Mouse (Mus musculus) thymus, postnatal 36 days (tissue): ENCODE data around the gene Ptpn14.
A peak's percentile ranks its signal among the peaks of the same experiment; 100 is the strongest.

Experiments used
- DNase-seq, 2 experiments: peaks; one replicate each; pipeline ENCODE4 v3.0.0; 2022; ENCODE audit warnings: mixed read lengths in 2 of 2

The Ptpn14 gene

DNA sequence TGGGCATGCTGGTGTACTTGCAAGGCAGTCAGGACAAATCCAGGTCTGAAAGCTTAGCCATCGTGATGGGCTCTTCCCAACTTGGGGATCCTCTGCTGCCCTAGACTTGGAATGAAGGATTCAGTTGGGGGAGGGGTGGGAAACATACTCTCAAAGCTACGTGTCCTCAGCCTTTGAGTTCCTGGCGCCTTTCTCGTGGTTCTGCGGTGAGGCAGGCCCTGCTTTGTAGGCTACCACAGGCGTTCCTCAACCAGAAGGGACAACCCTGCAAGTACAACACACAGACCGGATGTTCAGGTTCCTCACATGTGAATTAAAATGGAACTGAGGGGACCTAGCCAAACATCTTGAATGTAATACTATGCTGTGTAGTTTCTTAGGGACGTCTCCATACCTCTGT, 89.0 kb downstream of the Ptpn14 start:
- no peak for DNase-seq

DNA sequence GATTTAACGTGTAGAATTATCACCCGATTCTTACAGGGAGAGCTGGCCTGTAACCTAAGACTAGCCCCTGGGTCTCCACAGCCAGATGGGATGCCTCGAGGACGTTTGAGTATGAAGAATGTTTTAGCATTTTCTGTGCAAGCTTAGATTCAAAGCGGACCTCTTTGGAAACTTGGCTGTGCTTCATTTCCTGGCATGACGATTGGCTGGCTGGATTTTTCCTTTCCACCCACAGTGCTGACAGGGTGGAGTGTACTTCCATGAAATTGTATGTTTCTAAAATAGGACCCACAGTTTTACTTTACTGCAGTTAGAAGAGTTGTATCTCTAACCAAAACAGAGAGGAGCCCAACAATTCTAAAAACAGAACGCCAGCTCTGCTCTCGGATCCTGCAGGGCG, 89.7 kb downstream of the Ptpn14 start:
- no peak for DNase-seq

DNA sequence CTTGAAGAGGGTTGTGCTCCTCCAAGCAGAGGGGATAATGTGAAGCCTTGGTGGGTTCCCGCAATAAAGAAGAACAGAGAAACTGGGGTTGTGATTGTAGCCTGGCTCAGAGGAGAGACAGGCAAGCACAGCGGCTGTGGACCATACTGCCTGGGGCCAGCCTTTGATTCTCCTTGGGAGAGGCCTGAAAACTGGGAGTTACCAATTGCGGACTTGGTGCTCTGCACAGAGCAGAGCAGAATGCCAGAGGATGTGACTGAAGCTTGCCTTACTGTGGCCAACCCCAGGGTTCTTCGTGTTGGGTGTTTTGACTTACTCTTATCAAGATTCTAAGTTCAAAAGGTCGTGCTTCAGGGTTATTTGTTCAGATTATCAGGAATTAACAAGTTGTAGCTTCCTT, 92.0 kb downstream of the Ptpn14 start:
- DNase-seq, result no peak

DNA sequence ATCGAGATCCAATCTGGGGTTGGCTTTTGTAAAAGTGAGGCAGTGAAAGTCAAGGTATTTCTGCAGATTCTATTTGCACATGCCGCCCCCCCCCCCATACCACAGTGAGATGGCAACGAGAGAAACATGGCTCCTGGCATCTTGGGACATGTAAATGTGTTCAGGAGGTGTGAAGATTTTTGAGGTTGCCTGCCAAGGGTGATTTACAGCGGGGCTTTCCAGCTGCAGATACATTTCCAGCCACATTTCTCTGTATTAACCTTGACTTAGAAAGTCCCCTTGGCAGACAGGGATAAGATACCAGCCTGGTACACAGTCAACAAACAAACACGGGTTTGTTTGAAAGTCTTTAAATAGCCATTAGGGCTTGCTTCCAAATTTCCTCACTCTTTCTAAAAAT, 96.4 kb downstream of the Ptpn14 start:
- DNase-seq, result no peak

DNA sequence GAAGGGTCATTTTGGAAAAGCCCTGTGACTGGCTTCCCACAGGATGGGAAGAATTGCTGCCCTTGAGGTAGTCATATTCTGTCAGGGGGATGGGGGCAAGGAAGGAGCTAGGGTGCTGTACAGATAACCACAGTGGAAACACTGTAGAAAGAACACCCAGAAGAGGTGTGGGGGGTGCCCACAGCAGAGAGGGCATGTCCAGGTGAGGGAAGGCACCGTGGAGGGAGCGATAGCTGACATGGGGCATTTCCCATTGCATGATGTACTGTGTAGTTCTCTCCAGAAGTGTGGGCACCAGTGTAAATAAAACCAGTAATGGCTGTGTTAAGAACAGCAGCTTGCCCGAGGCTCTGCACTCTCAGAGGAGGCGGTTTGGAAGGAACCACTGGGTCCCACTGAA, 102.3 kb downstream of the Ptpn14 start:
- peak in 1 of 2 experiments; percentile 72 for DNase-seq

DNA sequence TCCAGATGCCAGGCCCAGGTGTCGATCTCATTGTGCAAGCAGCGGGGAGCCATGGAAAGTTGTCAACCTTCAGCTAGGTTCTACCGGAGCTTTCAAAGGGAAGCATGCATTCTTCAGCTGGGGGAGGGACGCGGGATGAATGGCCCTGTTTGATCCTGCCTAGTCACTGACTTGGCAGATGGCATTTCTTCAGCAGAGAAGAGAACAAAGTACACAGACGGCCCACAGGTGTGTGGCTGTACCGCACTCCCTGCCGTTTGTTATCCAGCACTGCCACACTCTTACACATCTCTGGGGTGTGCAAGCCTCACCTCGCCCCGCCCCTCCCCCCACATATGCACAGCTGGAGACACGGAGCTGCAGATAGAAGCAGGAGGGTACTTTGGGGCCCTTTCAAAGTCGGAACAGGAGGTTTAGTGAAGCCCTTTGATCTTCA, 102.7 kb downstream of the Ptpn14 start:
- peak; percentile 90 to 96 for DNase-seq

DNA sequence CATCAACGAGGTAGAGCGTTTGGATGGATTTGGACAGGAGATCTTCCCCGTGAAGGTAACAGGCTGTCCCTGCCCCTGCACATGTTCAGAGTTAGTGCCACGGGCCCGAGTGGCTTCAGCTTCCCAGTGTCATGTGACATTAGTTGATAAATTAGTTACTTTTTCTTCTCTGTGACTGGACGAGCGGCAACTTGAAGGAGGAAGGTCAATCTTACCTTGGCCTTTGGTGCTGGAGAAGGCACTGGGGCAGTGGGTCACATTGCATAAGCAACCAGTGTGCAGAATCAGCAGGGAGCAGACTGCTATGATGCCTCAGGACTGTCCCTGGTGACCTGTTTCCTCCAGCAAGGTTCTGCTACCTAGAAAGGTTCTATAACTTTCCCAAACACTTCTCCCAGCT, 105.3 kb downstream of the Ptpn14 start:
- DNase-seq, result no peak

DNA sequence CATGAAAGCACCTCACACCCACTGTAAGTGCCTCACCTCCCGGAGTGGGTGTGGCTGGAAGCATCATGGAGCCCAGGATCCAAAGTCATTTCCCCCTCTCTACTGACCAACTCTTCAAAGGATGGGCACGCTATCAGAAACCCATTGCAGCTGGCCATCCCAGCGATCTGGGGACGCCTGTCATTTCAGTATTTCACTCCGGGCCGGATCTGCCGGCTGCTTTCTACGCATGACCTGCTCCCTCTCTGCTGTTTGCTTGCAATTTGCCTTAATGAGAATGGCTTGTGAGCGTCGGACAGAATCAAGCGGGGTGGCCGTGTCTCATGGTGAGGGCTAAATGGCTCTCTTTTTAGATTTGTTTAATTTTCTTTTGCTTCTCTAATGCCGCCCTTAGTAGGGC, 106.1 kb downstream of the Ptpn14 start:
- DNase-seq, result no peak

DNA sequence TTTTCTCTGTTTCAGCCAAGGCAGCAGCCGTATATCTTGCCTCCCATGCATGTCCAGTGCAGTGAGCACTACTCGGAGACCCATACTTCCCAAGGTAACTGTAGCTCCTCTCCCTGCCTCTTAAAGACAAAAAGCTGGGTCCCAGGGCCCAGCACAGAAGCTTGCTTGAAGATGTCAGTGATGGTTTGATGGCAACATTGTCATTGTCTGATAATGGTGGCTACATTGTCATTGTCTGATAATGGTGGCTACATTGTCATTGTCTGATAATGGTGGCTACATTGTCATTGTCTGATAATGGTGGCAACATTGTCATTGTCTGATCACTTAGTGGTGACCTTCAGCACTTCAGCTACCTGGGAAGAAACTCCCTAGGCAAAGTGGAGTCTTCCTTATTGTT, 118.3 kb downstream of the Ptpn14 start:
- no peak for DNase-seq

DNA sequence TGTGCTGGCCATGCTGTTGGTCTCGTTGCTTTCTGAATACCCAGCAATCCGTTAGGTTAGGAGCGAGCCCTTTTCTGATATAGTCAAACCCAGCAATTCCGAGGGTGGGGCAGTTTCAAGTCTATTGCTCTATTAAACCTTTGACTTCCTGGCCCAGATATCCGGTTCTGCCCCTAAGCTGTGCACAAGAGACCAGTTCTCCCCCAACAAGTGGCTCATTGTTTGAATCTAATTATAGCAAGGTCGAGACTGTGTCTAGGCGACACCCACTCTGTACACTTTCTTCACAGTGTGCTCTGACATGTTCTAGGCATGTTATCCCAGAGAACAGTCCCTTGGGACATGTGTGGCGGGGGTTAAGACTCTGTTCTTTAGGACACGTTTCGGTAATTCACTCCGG, 121.5 kb downstream of the Ptpn14 start:
- DNase-seq, result no peak

DNA sequence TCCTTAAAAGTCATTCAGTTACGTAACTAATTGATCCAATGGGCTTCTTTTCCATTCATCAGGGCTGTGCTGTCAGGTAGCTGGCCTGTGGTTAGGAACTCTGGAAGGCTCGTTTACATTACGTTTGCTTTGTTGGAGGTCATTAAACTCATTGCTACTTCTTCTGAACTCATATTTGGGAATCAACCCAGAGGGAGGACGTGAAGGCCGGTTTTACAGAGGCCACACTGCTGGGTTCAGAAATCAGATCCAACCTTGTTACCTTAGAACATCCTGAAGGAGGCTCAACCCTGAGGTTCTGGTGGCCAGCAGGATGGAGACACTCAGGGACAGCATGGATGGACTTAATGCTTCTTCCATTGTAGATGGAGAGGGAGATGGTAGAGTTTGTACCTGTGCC, 124.0 kb downstream of the Ptpn14 start:
- DNase-seq, result no peak

DNA sequence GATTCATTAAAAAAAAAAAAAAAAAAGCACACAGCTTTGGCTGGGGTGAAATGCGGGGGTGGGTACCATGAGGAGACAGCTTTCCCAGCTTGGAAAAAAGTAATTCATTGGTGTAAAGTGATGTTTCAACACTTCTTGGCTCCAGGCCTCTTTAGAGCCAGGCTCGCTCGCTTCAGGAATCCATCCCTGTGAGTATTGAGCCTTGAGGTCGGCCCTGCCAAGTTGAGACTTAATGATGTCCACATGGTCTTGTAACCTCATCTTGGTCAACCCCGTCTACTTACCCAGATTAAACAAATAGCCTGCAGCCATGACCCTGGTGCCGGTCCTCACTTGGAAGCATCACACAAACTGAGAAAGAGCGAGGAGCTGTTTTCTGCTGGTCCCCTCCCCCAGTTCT, 124.4 kb downstream of the Ptpn14 start:
- no peak for DNase-seq

DNA sequence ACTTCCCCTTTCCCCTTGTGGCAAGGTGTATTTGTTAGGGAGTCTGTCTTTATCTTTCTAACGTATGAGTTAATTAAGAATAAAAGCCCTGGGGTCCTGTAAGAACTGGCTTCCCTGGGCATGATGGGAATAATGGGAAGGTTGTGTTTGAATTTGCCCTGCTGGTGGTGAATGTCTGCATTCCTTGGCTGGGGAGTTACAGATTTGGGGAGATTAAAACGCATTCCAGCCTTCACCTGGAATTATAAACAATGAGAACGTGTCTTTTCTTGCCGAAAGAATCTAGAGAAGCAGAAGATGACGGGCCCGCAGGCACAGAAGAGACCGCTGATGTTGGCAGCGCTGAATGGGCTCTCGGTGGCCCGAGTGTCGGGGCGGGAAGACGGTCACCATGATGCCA, 126.6 kb downstream of the Ptpn14 start:
- no peak for DNase-seq

DNA sequence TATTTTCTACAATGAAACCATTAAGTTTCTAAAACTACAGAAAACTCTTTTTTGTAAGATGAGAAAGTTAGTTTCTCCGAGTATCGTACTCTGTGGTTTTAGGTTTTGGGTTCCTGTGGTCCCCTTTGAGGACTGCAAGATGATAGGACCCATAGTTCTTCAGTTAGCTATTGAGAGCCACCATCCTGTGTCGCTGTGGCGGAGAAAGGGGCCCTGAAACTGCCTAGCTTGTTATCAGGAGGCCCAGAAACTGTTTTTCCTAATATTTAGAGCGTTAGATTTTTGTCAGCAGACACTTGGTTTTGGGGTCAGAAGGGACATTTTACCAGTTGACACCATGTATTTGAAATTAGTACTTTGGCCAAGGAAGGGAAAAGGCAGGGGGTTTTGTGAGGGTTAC, 127.7 kb downstream of the Ptpn14 start:
- no peak for DNase-seq

DNA sequence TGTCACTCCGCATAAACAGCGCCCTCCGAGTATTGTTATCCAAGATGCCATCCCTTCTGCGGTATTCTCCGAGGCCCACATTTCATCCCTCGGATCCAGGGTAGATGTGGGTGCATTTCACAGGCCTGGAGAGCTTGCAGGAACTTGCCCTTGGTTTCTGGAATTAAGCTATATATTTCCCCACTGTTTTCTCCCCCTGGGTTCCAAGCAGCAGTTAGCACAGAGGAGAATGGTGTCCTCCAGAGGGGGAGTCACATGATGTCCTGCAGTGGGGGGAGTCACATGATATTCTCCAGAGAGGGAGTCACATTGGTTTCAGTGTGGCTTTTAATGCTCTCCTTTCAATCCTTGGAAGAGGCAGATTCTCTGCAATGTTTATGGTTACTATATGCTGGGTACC, 130.3 kb downstream of the Ptpn14 start:
- DNase-seq, result no peak

DNA sequence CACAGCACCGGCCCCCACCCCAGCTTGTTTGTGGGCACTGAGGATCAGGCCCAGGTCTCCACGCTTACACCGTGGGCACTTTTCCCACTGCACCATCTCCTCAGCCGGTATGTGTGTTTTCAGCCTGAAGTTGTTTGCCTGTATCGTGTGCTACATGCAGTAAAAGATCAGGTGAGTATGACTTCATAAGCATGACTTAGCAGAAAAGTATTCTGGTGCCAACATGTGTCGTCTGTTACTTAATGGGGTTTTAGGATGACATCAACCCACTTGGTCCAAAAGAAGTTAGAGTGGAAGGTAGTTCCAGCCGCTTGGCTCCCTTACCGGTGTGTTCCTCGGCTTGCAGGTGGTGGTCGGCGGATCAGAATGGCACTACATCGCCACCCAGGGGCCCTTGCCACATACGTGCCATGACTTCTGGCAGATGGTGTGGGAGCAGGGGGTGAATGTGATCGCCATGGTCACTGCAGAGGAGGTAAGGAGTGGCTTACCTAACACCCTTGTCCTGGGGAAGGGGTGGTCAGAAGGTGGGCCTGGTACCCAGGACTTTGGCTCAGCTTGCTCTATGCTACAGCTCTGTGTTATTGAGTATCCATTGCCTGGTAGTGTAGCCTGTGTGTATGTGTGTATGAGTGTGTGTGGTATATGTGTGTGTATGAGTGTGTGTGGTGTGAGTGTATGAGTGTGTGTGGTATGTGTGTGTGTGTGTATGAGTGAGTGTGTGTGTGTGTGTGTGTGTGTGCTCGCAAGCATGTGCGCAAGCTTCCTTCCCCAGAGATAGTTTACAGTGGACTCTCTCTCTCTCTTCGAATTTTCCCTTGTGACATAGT, 132.3 kb downstream of the Ptpn14 start:
- DNase-seq, result peak; percentile 55 to 65

DNA sequence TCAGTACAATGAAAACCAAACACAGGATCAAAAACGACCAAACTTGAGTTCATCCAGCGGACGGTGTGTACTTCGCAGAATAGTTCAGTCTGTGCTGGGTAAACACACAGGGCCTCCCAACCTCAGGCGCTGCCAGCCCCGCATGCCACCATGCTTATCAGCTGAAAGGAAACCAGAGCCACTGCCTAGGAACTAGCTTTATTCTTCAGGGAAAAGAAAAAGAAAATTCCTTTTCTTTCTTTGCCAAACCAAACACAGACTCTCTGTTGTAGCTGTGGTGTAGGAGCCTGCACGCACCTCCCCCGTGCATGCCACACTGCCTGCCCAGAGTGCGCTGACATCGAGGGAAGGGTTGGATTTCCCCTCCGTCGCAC, 132.9 kb downstream of the Ptpn14 start:
- no peak for DNase-seq

DNA sequence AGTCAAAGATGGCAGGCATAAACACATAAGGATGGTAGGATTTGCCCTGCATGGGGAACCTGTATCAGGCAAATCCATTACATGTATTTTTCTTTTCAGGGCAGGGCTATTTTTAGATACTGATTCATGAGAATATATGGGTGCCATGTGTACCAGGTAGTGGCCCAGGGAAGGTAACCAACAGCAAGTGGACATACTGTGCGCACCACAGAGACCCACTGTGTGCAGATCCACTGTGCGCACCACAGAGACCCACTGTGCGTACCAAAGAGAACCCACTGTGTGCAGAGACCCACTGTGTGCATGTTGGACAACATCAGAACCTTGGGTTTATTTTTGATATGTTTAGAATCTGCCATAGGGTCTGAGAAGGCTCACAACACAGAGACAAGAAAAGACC, 135.7 kb downstream of the Ptpn14 start:
- no peak for DNase-seq

DNA sequence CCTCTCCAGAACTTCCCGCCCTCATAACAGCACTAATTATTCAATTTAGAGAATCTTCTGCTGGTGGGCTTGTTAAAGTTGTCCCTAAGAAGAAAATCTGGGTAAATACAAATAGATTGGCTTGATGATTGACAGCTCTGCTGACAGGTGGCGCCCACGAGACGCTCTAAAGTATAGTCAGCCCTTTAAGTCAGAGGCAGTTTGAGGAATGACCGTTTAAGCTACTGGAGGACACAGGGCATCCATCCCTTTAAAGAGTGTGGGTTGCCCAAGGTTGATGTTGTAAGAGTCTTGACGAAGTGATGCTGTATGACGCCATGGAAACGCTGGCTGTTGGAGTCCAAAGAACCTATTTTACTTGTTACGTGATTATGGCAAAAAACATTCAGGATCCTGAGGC, 136.2 kb downstream of the Ptpn14 start:
- peak; percentile 33 to 40 for DNase-seq

DNA sequence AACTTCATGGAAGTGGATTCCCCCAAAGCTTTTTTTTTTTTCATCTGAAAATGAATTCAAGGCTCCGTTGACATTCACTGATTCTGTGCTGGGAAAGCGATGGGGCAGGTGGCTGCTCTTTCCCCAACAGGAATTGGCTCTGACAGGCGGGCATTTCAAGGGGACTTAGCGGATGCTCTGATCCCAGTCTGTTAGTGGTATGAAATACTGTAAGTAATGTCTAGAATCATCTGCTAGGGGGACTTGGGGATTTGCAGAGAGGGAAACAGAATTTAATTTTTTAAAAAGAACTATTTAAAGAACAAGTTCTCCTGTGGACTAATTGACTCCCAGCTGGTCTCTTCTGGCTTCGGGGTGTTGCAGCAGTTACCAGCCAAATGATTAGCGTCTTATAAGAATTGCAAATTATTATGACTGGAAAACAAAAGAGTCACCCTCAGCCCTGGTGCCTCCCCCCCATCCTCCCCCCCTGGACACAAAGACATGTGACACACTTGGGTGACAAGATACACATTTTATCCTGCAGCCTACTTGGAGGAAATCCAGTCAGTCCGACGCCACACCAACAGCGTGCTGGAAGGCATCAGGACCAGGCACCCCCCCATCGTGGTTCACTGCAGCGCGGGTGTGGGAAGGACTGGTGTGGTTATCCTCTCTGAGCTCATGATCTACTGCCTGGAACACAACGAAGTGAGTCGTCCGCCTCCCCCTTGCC, 136.9 kb downstream of the Ptpn14 start:
- DNase-seq, result no peak

DNA sequence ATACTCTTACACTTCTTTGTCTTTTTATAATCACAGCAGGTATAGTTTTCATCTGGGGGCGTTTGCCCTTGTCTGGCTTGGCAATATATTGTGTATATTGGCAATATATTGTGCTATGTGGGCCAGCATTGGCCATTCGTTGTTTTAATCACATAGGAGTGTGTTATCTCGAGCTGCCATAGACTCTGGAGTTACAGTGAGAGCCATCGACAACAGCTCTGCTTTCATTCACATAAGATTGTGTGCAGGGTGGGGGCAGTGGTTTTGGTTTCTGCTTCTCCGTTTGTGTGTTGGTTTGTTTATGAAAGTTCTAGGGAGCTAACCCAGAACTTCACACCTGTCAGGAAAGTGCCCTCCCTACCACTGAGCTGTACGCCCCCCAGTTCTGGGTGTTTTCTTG, 138.6 kb downstream of the Ptpn14 start:
- DNase-seq, result peak in 1 of 2 experiments; percentile 34

DNA sequence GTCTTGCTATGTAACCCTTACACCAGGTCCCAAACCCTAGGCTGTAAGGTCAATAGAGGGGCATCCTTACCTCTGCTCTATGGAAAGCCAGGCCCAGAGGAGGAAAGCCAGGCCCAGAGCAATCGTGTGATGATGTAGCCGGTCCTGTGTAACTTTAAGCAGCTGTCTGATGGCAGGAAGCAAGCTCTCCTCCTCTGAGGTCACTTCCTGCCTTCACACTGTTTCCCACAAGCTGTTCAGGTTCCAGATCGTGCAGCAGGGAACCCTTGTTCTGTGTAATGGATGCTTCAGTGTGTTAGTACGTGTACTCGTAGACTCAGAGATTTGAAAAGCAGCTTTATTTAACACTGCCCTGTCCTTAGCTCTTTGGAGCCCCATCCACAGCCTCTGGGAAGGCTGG, 139.0 kb downstream of the Ptpn14 start:
- DNase-seq, result peak; percentile 42 to 43

DNA sequence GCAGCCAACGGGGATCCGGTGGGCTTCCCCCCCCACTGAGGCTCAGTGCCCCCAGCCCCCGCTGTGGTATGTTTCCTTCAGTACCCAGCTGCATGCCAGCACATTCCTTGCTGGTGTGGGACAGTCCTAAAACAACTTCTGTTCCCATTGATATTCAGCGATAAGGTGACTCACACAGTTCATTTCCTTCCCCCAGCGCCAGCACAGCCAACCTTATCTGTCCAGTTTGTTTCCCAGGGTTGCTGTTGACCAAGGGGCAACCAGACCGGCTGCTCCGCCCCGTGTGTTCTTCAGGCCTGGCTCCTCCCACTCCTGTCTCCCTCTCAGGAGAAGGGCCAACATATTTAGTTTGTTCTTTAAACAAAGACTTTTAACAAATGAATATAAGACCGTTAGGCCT, 139.4 kb downstream of the Ptpn14 start:
- no peak for DNase-seq

DNA sequence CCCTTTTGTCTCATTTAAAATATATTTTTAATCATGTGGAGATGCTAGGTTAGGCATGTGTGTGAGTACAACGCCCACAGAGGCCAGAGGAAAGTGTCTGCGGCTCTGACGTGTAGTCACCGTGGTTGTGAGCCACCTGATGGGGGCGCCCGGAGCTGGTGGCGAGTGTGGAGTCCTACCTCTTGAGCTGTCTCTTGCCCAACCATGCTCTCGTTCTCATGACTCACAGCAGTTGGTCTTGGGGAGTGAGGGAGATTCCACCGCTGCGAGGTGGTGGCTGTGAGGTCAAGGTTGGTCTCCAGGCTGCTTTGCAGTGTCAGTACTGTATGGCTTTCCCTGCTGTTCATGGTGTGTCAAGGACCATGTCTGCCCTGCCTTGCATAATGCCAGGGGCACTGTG, 140.0 kb downstream of the Ptpn14 start:
- peak; percentile 21 to 34 for DNase-seq
